Mouse (Mus musculus) MEL (cell line): ENCODE data around the gene Sept8.

ENCODE experiments used
- CTCF ChIP-seq, 3 experiments: IDR thresholded peaks in 2 of 3; conservative IDR thresholded peaks in 1 of 3; 2 replicates each; pipeline ENCODE4 v1.5.1; 2011 to 2012; ENCODE audit warnings: low read length in 3 of 3, low read depth in 2 of 3, mild to moderate bottlenecking in 2 of 3, improper control_type of control experiment in 1 of 3, inconsistent platforms in 1 of 3, mixed read lengths in 1 of 3, moderate library complexity in 1 of 3; ENCODE audit not compliant: control insufficient read depth in 1 of 3, insufficient read depth in 1 of 3, poor library complexity in 1 of 3, severe bottlenecking in 1 of 3
- EP300 ChIP-seq, 2 experiments: IDR thresholded peaks; 2 replicates each; pipeline ENCODE4 v1.6.1; 2011; ENCODE audit warnings: improper control_type of control experiment in 2 of 2, low read length in 2 of 2, low read depth in 1 of 2, mild to moderate bottlenecking in 1 of 2
- GABPA ChIP-seq: IDR thresholded peaks from 2 replicates; pipeline ENCODE4 v1.6.1; 2012; ENCODE audit warnings: low read depth, mild to moderate bottlenecking, inconsistent platforms, low read length, improper control_type of control experiment, moderate library complexity
- GATA1 ChIP-seq: IDR thresholded peaks from 2 replicates; pipeline ENCODE4 v1.6.1; 2011; ENCODE audit warnings: low read depth, low read length, improper control_type of control experiment
- MYC ChIP-seq: IDR thresholded peaks from 2 replicates; pipeline ENCODE4 v1.6.1; 2011; ENCODE audit warnings: low read depth, mild to moderate bottlenecking, low read length, improper control_type of control experiment, moderate library complexity
- POLR2A ChIP-seq, 2 experiments: IDR thresholded peaks; 2 replicates each; pipeline ENCODE4 v1.6.1; 2011 to 2012; ENCODE audit warnings: low read length in 2 of 2, mild to moderate bottlenecking in 2 of 2, control low read depth in 1 of 2, improper control_type of control experiment in 1 of 2, low read depth in 1 of 2, moderate library complexity in 1 of 2; ENCODE audit not compliant: control insufficient read depth in 1 of 2, insufficient read depth in 1 of 2, poor library complexity in 1 of 2
- POLR2AphosphoS2 ChIP-seq: IDR thresholded peaks from 2 replicates; pipeline ENCODE4 v1.6.1; 2011; ENCODE audit warnings: low read length, improper control_type of control experiment

DNA sequence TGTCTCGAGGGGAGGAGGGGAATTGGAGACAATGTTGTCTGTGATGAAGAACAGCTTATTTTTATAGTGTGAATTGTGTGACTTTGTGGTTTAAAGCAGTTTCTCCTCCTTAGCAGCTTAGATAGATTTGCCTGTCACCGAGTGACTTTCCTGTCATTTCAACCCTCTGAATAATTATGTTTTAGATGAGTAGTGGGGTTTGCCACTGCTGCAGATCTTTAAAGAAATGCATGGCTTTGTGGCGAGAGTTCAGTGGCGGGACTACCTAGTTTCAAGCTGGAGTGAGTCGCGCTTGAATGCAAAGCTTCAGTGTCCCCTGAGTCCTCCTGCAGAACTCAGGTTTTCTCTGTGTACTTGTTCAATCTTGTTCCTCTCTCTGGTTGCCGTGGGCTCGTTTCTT, 69.2 kb downstream of the Sept8 start:
- no peak for TF ChIP-seq CTCF (IDR thresholded peaks at IDR 0.05 in 2 of 3, conservative IDR thresholded peaks at IDR 0.05 in 1 of 3; ENCODE audit: control insufficient read depth in 1 of 3, insufficient read depth in 1 of 3, low read depth in 2 of 3, low read length in 3 of 3, poor library complexity in 1 of 3, severe bottlenecking in 1 of 3)
- TF ChIP-seq EP300 (IDR thresholded peaks at IDR 0.05; ENCODE audit: low read depth in 1 of 2, low read length in 2 of 2) = no peak
- no peak for TF ChIP-seq POLR2AphosphoS2
- no peak for TF ChIP-seq POLR2A (IDR thresholded peaks at IDR 0.05; ENCODE audit: control insufficient read depth in 1 of 2, insufficient read depth in 1 of 2, low read depth in 1 of 2, low read length in 2 of 2, poor library complexity in 1 of 2)
- TF ChIP-seq GATA1 = no peak
- TF ChIP-seq MYC = no peak
- no peak for TF ChIP-seq GABPA
